Mouse (Mus musculus): ENCODE data around the gene Runx1.

DNA sequence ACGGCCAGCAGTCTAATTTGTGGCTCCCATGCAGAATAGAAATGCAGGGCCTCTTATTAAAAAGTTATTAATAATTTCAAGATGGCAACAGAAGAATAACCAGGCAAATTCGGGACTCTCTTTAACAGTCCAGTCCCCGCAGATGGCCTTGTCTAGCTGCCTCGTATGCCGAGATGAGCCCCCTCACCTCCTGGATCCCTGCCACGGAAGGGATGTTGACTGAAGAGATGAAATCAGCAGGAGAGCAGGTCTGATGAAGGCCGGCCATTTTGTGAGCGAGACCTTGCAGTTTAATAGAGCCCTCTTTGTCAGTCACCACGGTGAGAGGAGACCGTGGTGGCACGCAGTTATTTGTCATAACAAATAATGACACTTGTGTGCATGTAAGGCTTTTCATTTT lies 226.5 kb downstream of the Runx1 start:
- no peak for TF ChIP-seq CTCF (IDR thresholded peaks at IDR 0.05; ENCODE audit: insufficient read depth, low read length)
- TF ChIP-seq POLR2A (IDR thresholded peaks at IDR 0.05; ENCODE audit: borderline replicate concordance, extremely low read depth, low read depth, low read length) = no peak

Data from lung, adult 2 months (tissue).